Mouse (Mus musculus) embryo, embryonic 10 days (tissue): ENCODE results near the gene Krt16.

ENCODE experiments used
- DNase-seq: peaks from one replicate; pipeline ENCODE4 v3.0.0-alpha.2; 2015; ENCODE audit warnings: low spot score

Krt16 gene

GRCm38 (mm10) chr11:100248852-100249465 lies at the start of gene Krt16:
Gene Krt16, minus strand, starts transcription at chr11:100248902.
- DNase-seq: no peak

DNA sequence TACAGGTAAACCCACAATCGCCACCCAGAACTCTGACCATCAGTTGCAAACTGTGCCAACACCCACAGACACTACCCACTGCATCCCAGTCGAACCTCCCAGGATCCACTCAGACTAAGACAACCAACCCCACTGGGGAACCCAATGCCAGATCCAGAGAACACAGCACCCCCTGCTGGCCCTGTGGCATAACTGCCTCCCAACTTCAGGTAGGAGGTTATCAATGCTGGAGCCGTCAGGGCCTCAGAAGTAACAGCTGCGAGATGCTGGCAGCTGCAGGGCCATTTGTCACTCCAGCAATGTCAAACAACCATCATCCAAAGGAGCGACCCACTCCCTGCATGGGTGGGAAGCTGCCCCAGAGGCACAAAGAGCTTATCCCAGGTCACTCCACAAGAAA lies 49.1 kb upstream of the Krt16 start:
- peak; percentile 18 for DNase-seq

GRCm38 (mm10) chr11:100295308-100295707 lies 46.6 kb upstream of the Krt16 start:
- DNase-seq: peak; percentile 95

- no peak for DNase-seq
Observed at GRCm38 (mm10) chr11:100292884-100293283, 44.2 kb upstream of the Krt16 start.

DNA sequence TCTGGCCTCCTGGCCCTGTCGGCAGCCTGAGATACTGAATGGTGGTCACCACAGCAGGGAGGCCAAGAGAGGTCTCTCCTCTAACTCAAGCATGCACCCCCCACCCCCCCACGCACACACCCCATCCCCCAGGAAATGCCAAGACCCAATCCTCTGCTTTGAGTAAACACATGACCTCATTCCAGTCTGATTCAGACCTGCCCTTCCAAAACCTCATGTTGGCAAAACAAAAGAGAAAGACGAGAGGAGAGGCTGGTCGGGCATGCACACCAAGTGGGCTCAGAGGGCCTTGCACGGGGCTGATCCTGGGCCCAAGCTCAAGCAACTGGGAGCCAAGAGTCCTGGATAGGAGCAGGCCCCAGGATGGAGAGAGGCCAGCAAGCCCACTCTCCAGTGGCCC lies 41.5 kb upstream of the Krt16 start:
- DNase-seq: no peak

GRCm38 (mm10) chr11:100288942-100289341 lies 40.2 kb upstream of the Krt16 start:
- DNase-seq: no peak

- DNase-seq: no peak
Observed at GRCm38 (mm10) chr11:100287024-100287423, 38.3 kb upstream of the Krt16 start.

- no peak for DNase-seq
Observed at GRCm38 (mm10) chr11:100284988-100285387, 36.3 kb upstream of the Krt16 start.

GRCm38 (mm10) chr11:100282549-100282948 lies 33.8 kb upstream of the Krt16 start:
- peak; percentile 90 for DNase-seq

GRCm38 (mm10) chr11:100281596-100282544 lies 33.2 kb upstream of the Krt16 start:
- DNase-seq: peak; percentile 97

- DNase-seq: no peak
Observed at GRCm38 (mm10) chr11:100278759-100279158, 30.1 kb upstream of the Krt16 start.

DNA sequence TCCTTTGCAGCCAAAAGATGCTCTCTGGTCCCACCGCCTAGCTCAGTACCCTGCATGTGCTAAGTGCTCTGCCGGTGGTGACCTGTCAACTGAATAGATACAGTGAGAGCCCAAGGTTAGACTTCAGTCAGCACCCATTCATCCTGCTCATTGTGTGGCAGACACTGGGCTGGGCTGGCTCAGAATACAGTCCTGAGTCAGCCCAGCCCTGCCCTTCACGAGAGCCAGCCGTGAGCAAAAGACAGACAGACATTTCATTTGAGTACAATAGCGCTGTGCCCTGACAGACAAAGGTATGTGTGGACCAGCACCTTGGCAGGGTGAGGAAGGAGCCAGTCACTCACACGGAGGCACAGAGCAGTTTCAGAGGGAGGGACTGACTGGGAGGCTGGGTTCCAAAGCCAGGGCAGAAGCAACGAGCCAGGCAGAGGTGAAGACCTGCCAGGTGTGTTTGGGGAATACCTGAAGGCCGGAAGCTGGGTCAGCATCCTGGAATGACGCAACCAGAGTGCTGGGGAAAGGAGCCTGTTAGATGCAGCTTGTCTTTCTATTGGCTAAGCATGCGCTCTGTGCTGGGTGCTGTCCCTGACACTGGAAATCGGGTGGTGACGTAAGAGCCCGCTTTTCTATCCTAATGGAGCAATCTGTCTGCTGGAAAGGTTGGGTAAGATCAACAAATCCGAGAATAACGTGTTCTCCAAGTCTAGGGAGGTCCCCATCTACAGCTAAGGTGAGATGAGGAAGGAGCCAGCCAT lies 29.2 kb upstream of the Krt16 start:
- DNase-seq: no peak

DNA sequence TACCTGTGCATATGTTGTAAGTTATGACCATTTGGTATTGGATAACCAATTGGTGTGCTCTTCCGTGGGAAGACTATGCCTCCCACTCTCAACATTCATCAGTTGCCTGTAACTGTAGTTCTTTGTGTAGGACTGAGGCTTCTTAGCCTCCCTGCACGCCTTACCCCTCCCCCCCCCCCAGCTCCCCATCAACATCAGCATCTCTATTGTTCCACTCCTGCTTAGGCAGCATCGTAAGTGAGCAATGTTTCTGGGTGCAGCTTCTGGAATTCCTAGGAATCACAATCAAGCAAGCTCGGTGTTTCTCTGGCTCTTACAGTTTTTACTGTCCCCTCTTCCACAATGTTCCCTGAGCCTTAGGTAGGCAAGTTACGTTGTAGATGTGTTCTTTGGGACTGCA lies 26.8 kb upstream of the Krt16 start:
- DNase-seq: no peak

DNA sequence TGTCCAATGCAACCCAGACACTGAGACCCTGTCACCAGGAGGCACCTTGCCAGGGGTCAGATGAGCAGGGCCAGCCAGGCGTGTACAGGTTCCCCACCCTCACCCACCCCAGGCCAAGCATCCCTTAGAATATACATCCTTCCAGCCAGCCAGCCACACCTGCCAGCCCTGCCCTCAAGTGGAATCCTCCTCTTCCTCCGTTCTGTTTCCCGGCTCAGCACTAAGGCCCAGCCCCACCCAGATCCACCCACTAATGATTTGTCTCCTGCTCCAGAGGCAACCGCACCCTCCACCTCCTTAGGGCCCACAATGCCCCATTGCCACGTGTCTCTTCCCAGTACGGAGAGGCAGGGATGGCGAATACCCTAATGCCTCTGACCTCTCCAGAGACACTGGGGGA lies 26.0 kb upstream of the Krt16 start:
- DNase-seq: no peak

DNA sequence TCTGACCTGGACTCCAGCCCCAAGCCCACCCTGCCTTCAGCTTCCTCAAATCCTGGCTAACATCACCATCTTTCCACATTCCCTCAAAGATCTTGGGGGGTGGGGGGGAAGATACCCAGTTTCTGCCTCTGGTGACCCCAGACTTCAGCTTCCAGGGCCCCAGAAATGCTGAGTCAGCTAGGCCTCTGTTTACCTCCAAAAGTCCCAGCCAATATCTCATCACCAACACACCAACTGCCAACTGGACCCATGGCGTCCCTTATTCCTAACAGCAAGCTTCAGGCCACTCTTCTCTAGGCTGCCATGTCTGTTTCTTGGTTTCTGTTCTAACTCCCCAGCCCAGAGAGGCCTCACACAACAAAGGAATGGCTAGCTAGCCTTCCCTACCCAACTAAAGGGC lies 23.2 kb upstream of the Krt16 start:
- DNase-seq: no peak

DNA sequence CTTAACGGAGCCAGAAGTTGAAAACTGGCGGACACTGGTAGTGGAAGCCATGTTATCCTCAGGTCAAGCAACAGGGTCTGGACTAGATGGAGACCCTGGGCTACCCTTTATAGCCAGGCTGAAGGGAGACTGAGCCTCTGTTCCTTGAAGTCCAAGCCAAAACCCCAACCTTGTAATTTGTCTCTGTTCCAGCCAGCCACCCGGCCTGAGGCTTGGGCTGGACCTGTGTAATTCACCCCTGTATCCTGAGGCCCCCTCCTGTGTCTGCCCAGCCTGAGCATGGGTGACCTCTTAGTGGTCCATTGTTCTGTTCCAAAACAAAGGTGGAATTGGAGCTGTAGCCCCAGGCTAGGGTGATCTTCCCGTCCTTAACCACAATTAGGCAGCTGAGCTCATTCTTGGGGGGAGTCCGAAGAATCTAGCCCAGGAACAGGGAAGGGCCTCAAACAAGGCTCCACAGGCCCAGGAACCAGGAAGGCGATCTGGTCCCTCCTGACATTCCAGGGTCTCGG lies 21.2 kb upstream of the Krt16 start, which contains the start of gene Krt42:
Gene Krt42 (minus strand): TSS at position 51 of the 512 bp plus-strand sequence.
- DNase-seq: no peak

DNA sequence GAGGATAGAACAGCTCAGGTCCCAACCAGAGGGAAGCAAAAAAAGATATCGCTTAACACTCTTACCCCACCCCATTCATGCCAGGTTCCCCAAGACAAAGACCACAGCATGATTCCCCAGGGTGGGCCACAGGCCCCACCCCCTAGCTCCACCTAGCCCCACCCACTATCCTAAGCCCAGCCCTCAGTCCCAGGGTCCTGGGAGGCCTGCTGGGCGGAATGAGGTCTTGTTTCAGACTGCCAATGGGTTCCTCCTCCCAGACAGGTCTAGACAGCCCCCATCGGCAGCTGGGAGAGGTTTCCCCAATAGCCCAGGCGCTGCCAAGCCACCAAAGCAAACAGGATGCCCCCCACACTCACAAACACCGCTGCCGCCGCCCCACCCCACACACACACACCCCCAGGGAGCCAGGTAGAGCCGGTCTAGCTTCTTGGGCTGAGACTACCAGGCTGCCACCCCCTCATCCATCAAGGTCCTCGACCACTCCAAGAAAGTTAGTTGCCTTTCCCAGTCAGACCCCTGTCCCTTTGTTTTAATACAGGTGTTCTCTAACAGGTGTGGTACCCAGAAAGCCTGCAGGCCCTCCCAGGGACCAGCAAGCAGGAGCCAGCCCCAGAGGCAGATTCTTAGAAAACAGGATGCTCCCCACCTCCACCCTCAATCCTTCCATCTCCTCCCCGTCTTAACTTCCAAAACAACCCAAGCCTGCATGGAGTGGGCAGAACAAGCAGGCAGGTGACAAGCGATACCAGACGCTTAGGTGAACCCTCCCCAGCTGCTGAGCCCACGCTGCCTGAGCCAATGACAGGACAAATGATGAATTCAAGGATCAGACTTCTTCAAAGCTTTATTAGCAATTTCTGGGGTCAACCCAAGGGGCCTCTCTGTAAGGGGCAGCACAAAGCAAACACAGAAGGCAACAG lies 13.6 kb upstream of the Krt16 start:
- DNase-seq: no peak

- no peak for DNase-seq
Observed at GRCm38 (mm10) chr11:100261235-100261605, 12.5 kb upstream of the Krt16 start.

DNA sequence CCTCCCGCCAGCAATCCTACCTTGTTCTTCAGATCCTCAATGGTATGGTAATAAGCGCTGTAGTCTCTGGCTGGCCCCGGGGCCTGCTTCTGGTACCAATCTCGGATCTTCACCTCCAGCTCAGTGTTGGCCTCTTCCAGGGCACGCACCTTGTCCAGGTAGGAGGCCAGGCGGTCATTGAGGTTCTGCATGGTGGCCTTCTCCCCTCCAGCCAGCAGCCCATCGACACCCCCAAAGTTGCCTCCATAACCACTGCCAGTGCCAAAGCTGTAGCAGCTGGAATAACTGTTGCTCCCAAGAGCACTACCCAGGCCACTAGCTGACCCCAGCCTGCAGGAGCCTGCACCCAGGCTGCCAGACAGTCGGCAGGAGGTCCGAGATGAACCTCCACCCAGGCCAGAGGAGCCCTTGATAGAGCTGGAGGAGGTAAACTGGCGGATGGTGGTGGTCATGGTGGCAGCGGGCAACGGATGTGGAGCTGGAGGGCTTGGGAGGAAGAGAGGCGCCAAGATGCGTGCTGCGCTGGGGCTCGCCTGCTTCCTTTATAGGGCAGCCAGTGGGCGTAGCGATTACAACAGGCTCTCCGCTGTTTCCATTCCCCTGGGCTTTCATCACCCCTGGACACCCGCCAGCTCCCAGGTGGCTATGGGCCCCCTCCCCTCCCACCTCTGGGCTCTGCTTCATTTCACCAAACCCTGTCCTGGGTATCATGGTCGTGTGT lies 12.0 kb upstream of the Krt16 start, which contains the start of gene Krt17:
Gene Krt17 (minus strand): TSS at position 516 of the 721 bp plus-strand sequence.
- DNase-seq: no peak

DNA sequence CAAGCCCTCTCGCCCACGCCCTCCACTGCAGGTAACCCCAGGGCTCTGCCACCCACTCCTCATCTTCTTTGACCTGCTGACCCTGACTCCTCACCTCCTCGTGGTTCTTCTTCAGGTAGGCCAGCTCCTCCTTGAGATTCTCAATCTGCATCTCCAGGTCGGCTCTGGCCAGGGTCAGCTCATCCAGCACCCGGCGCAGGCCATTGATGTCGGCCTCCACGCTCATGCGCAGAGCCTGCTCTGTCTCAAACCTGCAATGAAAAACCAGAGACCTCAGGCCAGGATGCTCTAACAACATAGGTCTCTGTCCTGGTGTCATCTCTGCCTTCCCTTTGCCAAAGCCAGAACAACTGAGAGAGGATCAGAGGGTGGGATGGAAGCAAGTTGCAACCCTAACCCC lies 10.4 kb upstream of the Krt16 start:
- DNase-seq: no peak
